Mouse (Mus musculus) myocyte (in vitro differentiated cells): Measurements from ENCODE around the gene Mast2. TPM values are rescaled to one million over a fixed set of nuclear protein-coding genes. Genes with fewer than 3 reads are reported as not detected.

Source experiments
- polyA plus RNA-seq: library from polyadenylated mRNA; unstranded; fragments of >200 nt; fragmentation: generic; extraction: Trizol; gene quantifications from one replicate; pipeline ENCODE4 v1.2.1, GENCODE M21; 2012; ENCODE audit warnings: missing spikeins

Mast2 gene
- polyA plus RNA-seq, 1 experiment, result 48.9 TPM

Other genes with a start within 250 kb of the Mast2 start
- 5.7 TPM for gene Pik3r3, start 242.6 kb downstream of the Mast2 start, polyA plus RNA-seq
- 5.1 TPM for gene Ipp, start 43.4 kb upstream of the Mast2 start, polyA plus RNA-seq
- gene Tmem69, start 91.8 kb upstream of the Mast2 start, polyA plus RNA-seq, result 17.0 TPM
- gene Gpbp1l1, start 93.5 kb upstream of the Mast2 start, polyA plus RNA-seq, result 18.1 TPM
- gene Ccdc17, start 132.5 kb upstream of the Mast2 start, polyA plus RNA-seq, result 0.55 TPM
- gene Nasp, start 163.8 kb upstream of the Mast2 start, polyA plus RNA-seq, result 20.0 TPM
- 746 TPM for gene Akr1a1, start 187.5 kb upstream of the Mast2 start, polyA plus RNA-seq
- 231 TPM for gene Prdx1, start 221.4 kb upstream of the Mast2 start, polyA plus RNA-seq
- gene Mmachc, start 244.2 kb upstream of the Mast2 start, polyA plus RNA-seq, result 17.2 TPM
- 18.9 TPM for gene Ccdc163, start 244.3 kb upstream of the Mast2 start, polyA plus RNA-seq